Mouse (Mus musculus) megakaryocyte, embryonic 14.5 days (primary cell): Measurements from ENCODE around the gene Fars2.

Experiments used
- FLI1 ChIP-seq: IDR thresholded peaks from 2 replicates; pipeline ENCODE4 v1.6.1; 2012; ENCODE audit warnings: low read length, inconsistent platforms, mixed read lengths
- GATA1 ChIP-seq: IDR thresholded peaks from 3 replicates; pipeline ENCODE4 v1.6.1; 2012; ENCODE audit warnings: mixed read lengths, low read length, inconsistent platforms, borderline replicate concordance

DNA sequence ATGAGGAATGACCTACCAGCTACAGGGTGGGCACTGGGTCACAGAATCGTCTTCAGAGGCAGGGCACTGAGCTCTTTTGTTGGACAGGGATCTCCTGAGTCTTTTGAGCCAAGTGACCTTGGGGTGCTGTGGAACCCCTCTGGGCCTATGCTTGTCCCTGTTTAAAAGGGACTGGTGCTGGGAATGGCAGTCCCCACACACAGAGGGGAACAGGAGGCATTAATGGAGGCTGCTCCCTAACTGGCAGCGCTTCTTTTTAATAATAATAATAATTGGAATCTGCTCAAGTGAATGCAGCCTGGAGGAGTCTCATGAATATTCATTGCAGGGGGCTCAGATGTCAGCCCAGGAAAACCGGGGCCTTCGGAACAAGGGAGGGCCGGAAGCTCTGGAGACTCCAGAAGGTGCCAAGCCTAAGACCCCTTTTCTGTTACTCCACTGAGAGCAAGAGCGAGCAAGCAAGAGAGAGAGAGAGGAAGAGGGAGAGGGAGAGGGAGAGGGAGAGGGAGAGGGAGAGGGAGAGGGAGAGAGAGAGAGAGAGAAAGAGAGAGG, 447.6 kb downstream of the Fars2 start:
- TF ChIP-seq GATA1 = no peak
- TF ChIP-seq FLI1 = no peak
